23 mouse cellular contexts compared by ENCODE assay signal in genomic region chr8:118539559-118539819, GRCm38 (mm10).
DNase-seq lines count a peak whose midpoint lies in the region; ATAC-seq lines count a peak whose summit lies in the region.
"Had no signal": no experiment of that assay in that cellular context is flagged by ENCODE, and none has a peak within 500 bp of the region (broad histone marks: within the 10 kb centered on the region; RNA-seq: fewer than 3 reads in every experiment).

No protein-coding gene starts in this region.

- peaks cover 8% of the 10 kb centered on the region; the same call in 1 of the 2 replicates for H3K27me3 ChIP-seq in hindbrain, embryonic 11.5 days (ENCODE audit: control insufficient read depth, insufficient read depth, low read length)
- no peaks in the 10 kb centered on the region for H3K27me3 ChIP-seq in hindbrain, embryonic 16.5 days (replicated peaks; ENCODE audit: control insufficient read depth, insufficient read depth, low read length)
- no peaks in the 10 kb centered on the region for H3K27me3 ChIP-seq in neural tube, embryonic 11.5 days (ENCODE audit: control insufficient read depth, insufficient read depth, low read length)
- peaks cover 7% of the 10 kb centered on the region; the same call in 1 of the 2 replicates for H3K27me3 ChIP-seq in neural tube, embryonic 15.5 days (replicated peaks)
- H3K27me3 ChIP-seq: embryonic facial prominence, embryonic 15.5 days; heart, embryonic 13.5 days had no signal

- no peak overlapping the region for H3K27ac ChIP-seq in hindbrain, embryonic 11.5 days (ENCODE audit: low read depth, low read length)
- no peak overlapping the region for H3K27ac ChIP-seq in hindbrain, embryonic 16.5 days (ENCODE audit: low read depth, low read length)
- no peak overlapping the region for H3K27ac ChIP-seq in neural tube, embryonic 11.5 days (ENCODE audit: low read depth, low read length)
- H3K27ac ChIP-seq in neural tube, embryonic 15.5 days (replicated peaks), result no peak overlapping the region
- H3K27ac ChIP-seq: embryonic facial prominence, embryonic 15.5 days; forebrain, embryonic 10.5 days; gastrocnemius, adult 2 months; heart, embryonic 13.5 days; hindbrain, embryonic 13.5 days had no signal

- H3K36me3 ChIP-seq in hindbrain, embryonic 11.5 days (ENCODE audit: control insufficient read depth, insufficient read depth, low read length), result no peaks in the 10 kb centered on the region
- H3K36me3 ChIP-seq in hindbrain, embryonic 16.5 days (ENCODE audit: control insufficient read depth, insufficient read depth, low read length), result no peaks in the 10 kb centered on the region
- H3K36me3 ChIP-seq in neural tube, embryonic 11.5 days (ENCODE audit: control insufficient read depth, insufficient read depth, low read length), result no peaks in the 10 kb centered on the region
- H3K36me3 ChIP-seq in neural tube, embryonic 15.5 days, result no peaks in the 10 kb centered on the region
- H3K36me3 ChIP-seq: embryonic facial prominence, embryonic 15.5 days; forebrain, embryonic 10.5 days; G1E; heart, embryonic 13.5 days; hindbrain, embryonic 13.5 days had no signal

- H3K4me3 ChIP-seq in hindbrain, embryonic 11.5 days (ENCODE audit: low read depth, low read length), result no peak overlapping the region
- no peak overlapping the region for H3K4me3 ChIP-seq in hindbrain, embryonic 16.5 days (ENCODE audit: low read length)
- no peak overlapping the region for H3K4me3 ChIP-seq in neural tube, embryonic 11.5 days (ENCODE audit: low read depth, low read length)
- H3K4me3 ChIP-seq in neural tube, embryonic 15.5 days (replicated peaks), result no peak overlapping the region
- H3K4me3 ChIP-seq: embryonic facial prominence, embryonic 15.5 days; erythroblast, embryonic 14.5 days; forebrain, embryonic 10.5 days; gastrocnemius, adult 2 months; heart, embryonic 13.5 days; hindbrain, embryonic 13.5 days had no signal

- 13% methylated on average over 5 of the region's 5 CpGs for WGBS in hindbrain, embryonic 11.5 days
- 16% methylated on average over 5 of the region's 5 CpGs for WGBS in hindbrain, embryonic 16.5 days
- 29% methylated on average over 5 of the region's 5 CpGs for WGBS in neural tube, embryonic 11.5 days
- WGBS in neural tube, embryonic 15.5 days, result 15% methylated on average over 5 of the region's 5 CpGs

- no peak overlapping the region for H3K9ac ChIP-seq in hindbrain, embryonic 11.5 days (ENCODE audit: low read depth, low read length)
- no peak overlapping the region for H3K9ac ChIP-seq in hindbrain, embryonic 16.5 days (ENCODE audit: low read depth, low read length)
- no peak overlapping the region for H3K9ac ChIP-seq in neural tube, embryonic 11.5 days (ENCODE audit: low read length)
- H3K9ac ChIP-seq in neural tube, embryonic 15.5 days (replicated peaks), result no peak overlapping the region
- H3K9ac ChIP-seq: embryonic facial prominence, embryonic 15.5 days; heart, embryonic 13.5 days; hindbrain, embryonic 13.5 days had no signal

- H3K4me1 ChIP-seq in hindbrain, embryonic 11.5 days (replicated peaks; ENCODE audit: control insufficient read depth, insufficient read depth, low read length), result no peaks in the 10 kb centered on the region
- H3K4me1 ChIP-seq in hindbrain, embryonic 16.5 days (ENCODE audit: control insufficient read depth, insufficient read depth, low read depth, low read length), result peaks cover 7% of the 10 kb centered on the region
- no peaks in the 10 kb centered on the region for H3K4me1 ChIP-seq in neural tube, embryonic 11.5 days (ENCODE audit: control insufficient read depth, insufficient read depth, low read length)
- peaks cover 7% of the 10 kb centered on the region for H3K4me1 ChIP-seq in neural tube, embryonic 15.5 days

- peak; percentile 24 for DNase-seq in embryo, embryonic 10 days (ENCODE audit: low spot score)
- DNase-seq in embryo, embryonic 9.5 days (ENCODE audit: extremely low spot score), result no peak
- peak; percentile 27 for DNase-seq in hindbrain, embryonic 11.5 days (ENCODE audit: low spot score)
- DNase-seq in neural tube, embryonic 11.5 days (ENCODE audit: low spot score), result peak; percentile 17
- DNase-seq in heart, adult 8-10 months (ENCODE audit: low spot score), result no peak
- DNase-seq: adrenal gland, postnatal 10 days; B cell, adult 2 months; cerebellum, adult 11-12 months; cerebellum, adult 9-10 months; cerebellum, postnatal 25 days; gastrocnemius, adult 2 months; gastrocnemius, postnatal 25 days; heart, postnatal 36 days had no signal

- H3K4me2 ChIP-seq in hindbrain, embryonic 11.5 days (replicated peaks; ENCODE audit: low read depth, low read length), result no peak overlapping the region
- no peak overlapping the region for H3K4me2 ChIP-seq in hindbrain, embryonic 16.5 days (ENCODE audit: low read length)
- no peak overlapping the region for H3K4me2 ChIP-seq in neural tube, embryonic 11.5 days (ENCODE audit: low read depth)
- H3K4me2 ChIP-seq in neural tube, embryonic 15.5 days, result no peak overlapping the region
- H3K4me2 ChIP-seq: embryonic facial prominence, embryonic 15.5 days; heart, embryonic 13.5 days; hindbrain, embryonic 13.5 days had no signal

- H3K9me3 ChIP-seq in hindbrain, embryonic 11.5 days (ENCODE audit: control insufficient read depth, low read length), result no peaks in the 10 kb centered on the region
- no peaks in the 10 kb centered on the region for H3K9me3 ChIP-seq in hindbrain, embryonic 16.5 days (ENCODE audit: control insufficient read depth, low read length)
- no peaks in the 10 kb centered on the region for H3K9me3 ChIP-seq in neural tube, embryonic 11.5 days (ENCODE audit: control insufficient read depth, low read length)
- H3K9me3 ChIP-seq in neural tube, embryonic 15.5 days (replicated peaks), result no peaks in the 10 kb centered on the region
- H3K9me3 ChIP-seq: embryonic facial prominence, embryonic 15.5 days; forebrain, embryonic 10.5 days; heart, embryonic 13.5 days; hindbrain, embryonic 13.5 days had no signal

- ATAC-seq in hindbrain, embryonic 11.5 days (ENCODE audit: low FRiP score), result no peak
- ATAC-seq in hindbrain, embryonic 16.5 days, result no peak
- peak; percentile 50; the same call in 1 of the 2 replicates for ATAC-seq in neural tube, embryonic 11.5 days (ENCODE audit: insufficient read depth, low FRiP score, low TSS enrichment)
- ATAC-seq in neural tube, embryonic 15.5 days (ENCODE audit: low FRiP score), result no peak
- ATAC-seq: CD4-positive, CD25-positive, alpha-beta regulatory T cell, adult 4 months; intestine, embryonic 16.5 days had no signal

Comparison
In these comparisons a context has a peak if more than half of its experiments do, and no peak if none do; other contexts are left out.
1. DNase-seq: peak in embryo, embryonic 10 days (single experiment), hindbrain, embryonic 11.5 days (single experiment) and neural tube, embryonic 11.5 days (single experiment); none in embryo, embryonic 9.5 days (single experiment) and heart, adult 8-10 months (single experiment).